Mouse (Mus musculus): ENCODE results near the gene Rasgef1b. TPM values are rescaled to one million over a fixed set of nuclear protein-coding genes. Genes with fewer than 3 reads are reported as not detected.

Gene Rasgef1b
- 1 to 10 TPM; 2.0 to 4.9 TPM for polyA plus RNA-seq (2017; shearing (Covaris generic))

DNA sequence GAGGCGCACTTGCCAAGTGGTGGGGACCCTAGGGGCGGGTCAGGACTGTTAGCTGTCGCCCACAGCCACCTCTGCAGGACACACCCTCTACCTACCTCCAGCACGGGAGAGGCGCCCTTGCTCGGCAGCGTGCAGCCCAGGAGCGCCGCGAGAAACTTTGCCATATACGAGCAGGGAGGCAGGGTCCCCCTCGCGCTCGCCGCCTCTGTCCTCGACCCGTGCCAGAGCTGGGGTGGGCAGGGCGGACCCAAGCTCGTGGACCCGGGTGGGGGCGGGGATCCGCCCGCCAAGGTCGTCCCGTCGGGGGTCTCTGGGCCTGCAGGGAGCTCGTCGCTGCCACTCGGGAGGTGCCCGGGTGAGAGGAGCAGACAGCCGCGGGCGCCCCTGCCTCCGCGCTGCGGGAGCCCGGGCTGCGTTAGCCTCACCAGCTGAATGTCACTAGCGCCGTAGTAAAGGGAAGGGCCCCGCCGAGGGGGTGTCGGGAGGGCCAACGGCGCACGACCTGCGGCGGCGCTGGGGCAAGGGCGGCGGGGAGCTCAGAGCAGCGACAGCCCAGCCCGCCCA, at the start of gene Rasgef1b:
Gene Rasgef1b (minus strand): TSS at position 417 of the 564 bp plus-strand sequence.
- no peak for ATAC-seq

GRCm38 (mm10) chr5:99775342-99775741, 46.5 kb upstream of the Rasgef1b start:
- no peak for ATAC-seq

DNA sequence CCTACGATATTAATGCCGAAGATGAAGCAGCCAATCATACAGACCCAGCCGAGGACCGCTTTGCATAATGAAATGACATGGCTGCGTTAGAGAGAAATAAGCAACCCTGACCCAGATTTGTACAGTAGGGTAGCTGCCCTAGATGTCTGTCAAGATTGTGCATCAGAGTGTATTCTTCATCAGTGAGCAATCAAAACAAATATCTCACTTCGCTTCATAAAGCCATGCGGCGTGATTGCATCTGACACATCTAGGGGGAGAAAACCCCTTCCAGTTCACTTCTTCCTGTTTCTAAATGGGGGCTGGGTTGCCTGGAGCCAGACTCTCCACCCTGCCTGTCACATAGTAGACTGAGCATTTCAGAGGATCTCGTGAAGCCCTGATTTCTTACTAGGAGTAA, 44.4 kb upstream of the Rasgef1b start:
- ATAC-seq, result no peak

GRCm38 (mm10) chr5:99764246-99764645, 35.4 kb upstream of the Rasgef1b start:
- ATAC-seq, result no peak

GRCm38 (mm10) chr5:99758859-99759258, 30.0 kb upstream of the Rasgef1b start:
- ATAC-seq, result no peak

GRCm38 (mm10) chr5:99753843-99754242, 25.0 kb upstream of the Rasgef1b start:
- ATAC-seq, result no peak

- ATAC-seq, result no peak
Observed at GRCm38 (mm10) chr5:99753368-99753767, 24.5 kb upstream of the Rasgef1b start.

- ATAC-seq, result no peak
Observed at GRCm38 (mm10) chr5:99752670-99753231, 23.9 kb upstream of the Rasgef1b start.

DNA sequence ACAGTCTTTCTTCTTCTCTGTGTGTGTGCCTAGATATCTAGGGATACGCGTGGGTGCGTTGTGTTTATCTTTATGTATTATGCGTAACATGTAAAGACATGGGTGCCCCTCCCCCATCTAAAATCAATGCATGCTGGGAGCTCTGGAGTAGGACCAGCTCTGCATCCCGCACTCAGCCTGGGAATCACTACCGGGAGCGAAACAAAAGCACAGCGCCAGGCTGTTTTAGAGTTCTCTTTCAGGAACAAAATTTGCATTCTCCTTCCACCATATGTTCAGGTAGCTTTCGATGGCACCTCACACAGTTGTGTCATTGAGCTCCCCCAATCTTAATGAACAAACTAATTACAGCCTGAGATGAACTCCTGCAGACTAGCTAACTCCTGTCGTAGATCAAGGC, 19.6 kb upstream of the Rasgef1b start:
- ATAC-seq, result no peak

DNA sequence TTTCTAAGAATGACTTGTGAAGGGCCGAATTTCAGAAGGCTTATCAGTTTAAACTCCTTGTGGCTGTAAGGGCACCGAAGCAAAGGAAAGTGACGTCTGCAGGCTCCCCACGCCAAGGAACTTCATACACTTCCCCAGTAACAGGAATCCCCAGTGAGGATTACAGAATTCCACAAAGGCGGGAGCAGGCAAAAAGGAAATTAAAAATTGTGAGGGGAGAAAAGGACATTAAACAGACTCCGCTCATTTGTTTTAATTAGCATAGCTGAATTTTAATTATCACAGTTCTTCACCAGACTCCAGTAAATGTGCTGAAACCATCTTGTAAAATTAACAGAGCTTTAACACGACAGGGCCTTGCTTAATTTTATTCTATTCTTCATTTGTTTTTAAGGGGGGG, 17.2 kb upstream of the Rasgef1b start:
- ATAC-seq, result no peak

- no peak for ATAC-seq
Observed at GRCm38 (mm10) chr5:99742874-99743273, 14.0 kb upstream of the Rasgef1b start.

- ATAC-seq, result no peak
Observed at GRCm38 (mm10) chr5:99742056-99742455, 13.2 kb upstream of the Rasgef1b start.

- ATAC-seq, result no peak
Observed at GRCm38 (mm10) chr5:99737937-99738727, 9.3 kb upstream of the Rasgef1b start.

GRCm38 (mm10) chr5:99729931-99730330, 1.1 kb upstream of the Rasgef1b start:
- no peak for ATAC-seq

DNA sequence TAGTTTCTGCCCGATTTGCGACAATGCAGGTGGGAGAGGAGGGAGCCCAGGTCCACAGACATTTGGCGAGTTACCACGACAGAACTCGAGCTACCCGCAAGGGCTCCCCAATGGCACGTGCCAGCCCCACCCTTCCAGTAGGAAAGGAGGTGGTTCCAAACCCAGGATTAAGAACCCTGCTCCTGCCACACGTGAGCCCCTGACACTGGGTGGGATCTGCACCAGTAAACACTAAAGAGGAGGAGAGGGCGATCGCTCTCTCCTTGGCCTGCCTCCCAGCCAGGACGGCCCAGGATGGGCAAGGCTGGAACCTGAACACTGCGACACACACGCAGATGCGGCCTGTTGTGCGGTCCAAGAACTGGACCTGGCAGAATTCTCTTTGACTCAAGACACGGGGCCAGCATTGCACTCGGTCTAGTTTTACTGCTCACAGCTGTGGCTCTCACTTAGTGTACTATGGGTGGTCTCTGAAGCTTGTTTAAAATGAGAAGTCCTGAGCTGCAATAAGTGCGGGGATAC, 557 bp upstream of the Rasgef1b start:
- no peak for ATAC-seq

DNA sequence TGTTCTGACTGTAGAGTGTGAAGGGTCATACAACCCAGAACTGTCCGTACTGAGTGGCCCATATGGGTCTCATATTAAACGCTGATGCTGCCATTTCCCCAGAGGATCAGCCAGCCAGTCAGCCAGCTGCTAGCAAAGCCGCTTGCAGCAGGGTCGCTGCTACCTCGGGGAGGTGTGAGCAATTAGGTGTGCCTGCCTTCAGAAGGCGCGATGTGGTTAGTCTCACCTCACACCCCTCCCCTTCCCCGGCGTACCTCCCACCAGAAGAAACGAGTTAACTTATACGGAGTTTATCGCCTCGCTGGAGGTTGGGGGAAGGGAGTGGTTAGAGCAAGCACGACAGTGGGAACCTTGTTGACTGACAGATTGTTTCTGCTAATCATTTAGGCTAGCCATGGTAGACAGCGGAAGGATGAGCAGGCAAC, 826 bp downstream of the Rasgef1b start:
- ATAC-seq, result no peak

GRCm38 (mm10) chr5:99723941-99724340, 4.9 kb downstream of the Rasgef1b start:
- no peak for ATAC-seq

DNA sequence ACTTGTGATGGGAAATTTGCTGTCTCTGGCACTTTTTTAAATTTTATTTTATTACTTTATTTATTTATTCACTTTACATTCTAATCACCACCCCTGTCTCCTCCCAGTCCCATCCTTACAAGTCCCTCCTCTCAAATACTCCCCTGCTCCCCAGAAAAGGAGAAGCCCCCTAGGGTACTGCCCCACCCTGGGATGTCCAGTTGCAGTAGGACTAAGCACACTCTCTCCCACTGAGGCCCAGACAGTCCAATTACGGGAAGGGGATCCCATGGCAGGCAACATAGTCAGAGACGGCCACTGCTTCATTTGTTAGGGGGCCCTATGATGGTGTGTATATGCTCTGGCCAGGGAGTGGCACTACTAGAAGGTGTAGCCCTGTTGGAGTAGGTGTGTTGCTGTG, 6.6 kb downstream of the Rasgef1b start:
- ATAC-seq, result no peak

DNA sequence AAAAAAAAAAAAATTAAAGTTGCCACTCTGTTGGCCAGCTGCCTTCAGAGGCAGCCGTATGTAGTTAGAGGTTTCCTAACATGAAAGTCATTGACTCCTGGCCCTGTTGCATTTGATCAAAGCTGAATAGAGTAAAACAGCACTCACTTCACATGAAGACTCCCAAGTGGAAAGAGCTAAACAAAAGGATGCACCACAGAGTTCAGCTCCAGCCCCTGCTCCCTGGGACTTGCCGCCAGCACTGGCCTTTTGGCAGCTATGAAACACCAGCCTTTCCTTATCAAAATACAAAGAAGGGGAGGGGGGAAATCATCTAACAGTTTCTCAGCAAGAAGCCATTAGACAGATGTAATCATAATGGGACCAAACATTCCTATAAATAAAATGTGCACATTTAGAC, 8.3 kb downstream of the Rasgef1b start:
- ATAC-seq, result no peak

GRCm38 (mm10) chr5:99717917-99718316, 10.9 kb downstream of the Rasgef1b start:
- ATAC-seq, result no peak

GRCm38 (mm10) chr5:99715281-99715744, 13.6 kb downstream of the Rasgef1b start:
- no peak for ATAC-seq

DNA sequence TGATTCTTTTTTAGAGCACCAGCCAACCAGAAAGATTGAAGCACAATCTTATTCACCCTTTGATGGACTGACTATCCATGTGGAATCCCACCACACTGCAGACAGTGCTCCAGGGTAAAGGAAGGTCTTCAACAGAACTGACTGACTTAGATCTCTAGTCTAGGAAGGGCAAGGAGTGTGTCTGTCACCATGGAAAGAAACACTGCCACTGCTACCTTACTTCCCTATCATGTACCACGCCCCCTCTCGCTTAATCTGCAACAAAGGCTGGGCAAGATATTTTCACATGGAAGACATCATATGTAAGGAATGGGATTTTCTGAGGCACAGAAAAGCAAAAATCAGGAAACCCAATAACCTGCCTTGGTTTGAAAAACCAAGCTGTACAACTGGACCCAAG, 16.9 kb downstream of the Rasgef1b start:
- no peak for ATAC-seq

DNA sequence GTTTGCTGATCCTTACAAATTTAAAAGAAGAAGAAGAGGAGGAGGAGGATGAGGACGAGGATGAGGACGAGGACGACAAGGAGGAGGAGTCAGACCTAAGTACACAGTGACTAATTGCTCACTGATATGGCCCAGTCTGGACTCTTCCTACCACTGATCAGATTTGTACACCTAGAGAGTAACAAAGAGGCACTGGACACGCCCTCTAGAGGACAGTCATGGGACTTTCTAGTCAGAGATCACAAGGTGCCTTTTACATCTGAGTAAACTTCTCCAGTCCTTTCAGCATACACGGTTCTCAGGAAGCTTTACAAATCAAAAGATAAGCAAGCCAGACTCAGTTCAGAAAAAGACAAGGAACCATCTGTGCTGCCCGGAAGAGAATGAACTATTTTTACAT, 20.2 kb downstream of the Rasgef1b start:
- ATAC-seq, result no peak

GRCm38 (mm10) chr5:99707261-99707660, 21.6 kb downstream of the Rasgef1b start:
- no peak for ATAC-seq

Measured in activated CD4-positive, CD25-positive, alpha-beta regulatory T cell, adult 4 months (primary cell).